Mouse (Mus musculus): ENCODE data around the gene Col15a1. TPM values are rescaled to one million over a fixed set of nuclear protein-coding genes. Genes with fewer than 3 reads are reported as not detected.

Col15a1 gene
- polyA plus RNA-seq, 1 experiment = 37.1 TPM

GRCm38 (mm10) chr4:47351386-47352049 lies 143.6 kb downstream of the Col15a1 start:
- peak; percentile 84 for DNase-seq
- H3K27ac ChIP-seq (ENCODE audit: control insufficient read depth, insufficient read depth, low read length) = no peak overlapping the region
- no peak overlapping the region for H3K4me3 ChIP-seq (ENCODE audit: control insufficient read depth, insufficient read depth, low read length)
- no peaks in the 10 kb centered on the region for H3K36me3 ChIP-seq (ENCODE audit: control insufficient read depth, insufficient read depth, low read length)
- TF ChIP-seq CTCF (IDR thresholded peaks at IDR 0.05; ENCODE audit: borderline replicate concordance, control insufficient read depth, extremely low read depth, insufficient read depth, low read length, poor library complexity) (no peak; the same call in 1 of the 2 replicates), POLR2A (IDR thresholded peaks at IDR 0.05; ENCODE audit: control insufficient read depth, extremely low read depth, insufficient read depth, low read length, poor library complexity) (no peak)
- H3K27me3 ChIP-seq (ENCODE audit: control insufficient read depth, insufficient read depth, low read length) = no peaks in the 10 kb centered on the region
- WGBS = 15% methylated on average over 9 of the region's 9 CpGs
- peaks cover 9% of the 10 kb centered on the region for H3K4me1 ChIP-seq (replicated peaks; ENCODE audit: control insufficient read depth, insufficient read depth, low read length)

GRCm38 (mm10) chr4:47352061-47352661 lies 144.2 kb downstream of the Col15a1 start:
- Histone ChIP-seq H3K4me3 (ENCODE audit: control insufficient read depth, insufficient read depth, low read length) (peak overlapping the region; percentile 71), H3K27me3 (ENCODE audit: control insufficient read depth, insufficient read depth, low read length) (no peaks in the 10 kb centered on the region), H3K36me3 (ENCODE audit: control insufficient read depth, insufficient read depth, low read length) (no peaks in the 10 kb centered on the region), H3K27ac (ENCODE audit: control insufficient read depth, insufficient read depth, low read length) (peak overlapping the region; percentile 9; the same call in 1 of the 2 replicates), H3K4me1 (replicated peaks; ENCODE audit: control insufficient read depth, insufficient read depth, low read length) (peaks cover 6% of the 10 kb centered on the region)
- no peak; the same call in 1 of the 2 replicates for TF ChIP-seq POLR2A (IDR thresholded peaks at IDR 0.05; ENCODE audit: control insufficient read depth, extremely low read depth, insufficient read depth, low read length, poor library complexity)
- no peak for TF ChIP-seq CTCF (IDR thresholded peaks at IDR 0.05; ENCODE audit: borderline replicate concordance, control insufficient read depth, extremely low read depth, insufficient read depth, low read length, poor library complexity)
- WGBS = 2% methylated on average over 32 of the region's 32 CpGs
- peak; percentile 58 for DNase-seq

- peak within 1 kb of the TSS; percentile 71 for H3K4me3 ChIP-seq (ENCODE audit: control insufficient read depth, insufficient read depth, low read length)
- DNase-seq = peak; percentile 99
- under 1% methylated on average over 64 of the region's 65 CpGs for WGBS
- peak within 1 kb of the TSS; percentile 9; the same call in 1 of the 2 replicates for H3K27ac ChIP-seq (ENCODE audit: control insufficient read depth, insufficient read depth, low read length)
- H3K27me3 ChIP-seq (ENCODE audit: control insufficient read depth, insufficient read depth, low read length) = no peaks in the 10 kb centered on the region
- TF ChIP-seq CTCF (IDR thresholded peaks at IDR 0.05; ENCODE audit: borderline replicate concordance, control insufficient read depth, extremely low read depth, insufficient read depth, low read length, poor library complexity) (no peak), POLR2A (IDR thresholded peaks at IDR 0.05; ENCODE audit: control insufficient read depth, extremely low read depth, insufficient read depth, low read length, poor library complexity) (peak; percentile 80)
- peaks cover 6% of the 10 kb centered on the region for H3K4me1 ChIP-seq (replicated peaks; ENCODE audit: control insufficient read depth, insufficient read depth, low read length)
- H3K36me3 ChIP-seq (ENCODE audit: control insufficient read depth, insufficient read depth, low read length) = no peaks in the 10 kb centered on the region
Measured at GRCm38 (mm10) chr4:47352803-47353388, 144.9 kb downstream of the Col15a1 start, which contains the start of gene Tgfbr1. Gene Tgfbr1, plus strand, starts transcription at chr4:47353222.

- H3K4me3 ChIP-seq (ENCODE audit: control insufficient read depth, insufficient read depth, low read length) = peak overlapping the region; percentile 57
- no peak for DNase-seq
Measured at GRCm38 (mm10) chr4:47353416-47354111, 145.6 kb downstream of the Col15a1 start.

DNA sequence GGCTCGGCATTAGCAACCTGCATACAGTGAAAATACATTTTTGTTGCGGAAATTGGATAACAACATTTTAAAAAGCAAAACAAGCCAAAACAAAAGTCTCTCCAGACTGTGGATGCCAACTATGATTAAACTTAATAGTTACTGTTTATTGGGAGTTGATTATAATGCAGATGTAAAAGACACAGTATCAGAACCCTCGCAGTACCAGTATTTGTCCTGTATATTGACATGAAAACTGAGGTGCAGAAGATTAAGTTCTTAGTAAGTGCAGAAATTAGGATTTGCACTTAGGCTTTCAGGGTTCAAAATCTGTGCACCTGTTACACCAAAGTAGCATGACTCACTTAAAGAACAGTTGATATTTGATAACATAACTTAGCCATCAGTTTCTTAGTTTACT lies 146.3 kb downstream of the Col15a1 start:
- H3K36me3 ChIP-seq (ENCODE audit: control insufficient read depth, insufficient read depth, low read length) = no peaks in the 10 kb centered on the region
- no peaks in the 10 kb centered on the region for H3K27me3 ChIP-seq (ENCODE audit: control insufficient read depth, insufficient read depth, low read length)
- no peak for DNase-seq
- H3K4me1 ChIP-seq (replicated peaks; ENCODE audit: control insufficient read depth, insufficient read depth, low read length) = peaks cover 6% of the 10 kb centered on the region
- 35% methylated on average over 3 of the region's 3 CpGs for WGBS
- H3K27ac ChIP-seq (ENCODE audit: control insufficient read depth, insufficient read depth, low read length) = no peak overlapping the region
- TF ChIP-seq POLR2A (IDR thresholded peaks at IDR 0.05; ENCODE audit: control insufficient read depth, extremely low read depth, insufficient read depth, low read length, poor library complexity) = no peak
- TF ChIP-seq CTCF (IDR thresholded peaks at IDR 0.05; ENCODE audit: borderline replicate concordance, control insufficient read depth, extremely low read depth, insufficient read depth, low read length, poor library complexity) = no peak
- no peak overlapping the region for H3K4me3 ChIP-seq (ENCODE audit: control insufficient read depth, insufficient read depth, low read length)

More at GRCm38 (mm10) chr4:47353416-47354111, 145.6 kb downstream of the Col15a1 start:
- WGBS = 1% methylated on average over 66 of the region's 73 CpGs
- Histone ChIP-seq H3K27me3 (ENCODE audit: control insufficient read depth, insufficient read depth, low read length) (no peaks in the 10 kb centered on the region), H3K36me3 (ENCODE audit: control insufficient read depth, insufficient read depth, low read length) (no peaks in the 10 kb centered on the region), H3K4me1 (replicated peaks; ENCODE audit: control insufficient read depth, insufficient read depth, low read length) (peaks cover 6% of the 10 kb centered on the region), H3K27ac (ENCODE audit: control insufficient read depth, insufficient read depth, low read length) (no peak overlapping the region)
- TF ChIP-seq CTCF (IDR thresholded peaks at IDR 0.05; ENCODE audit: borderline replicate concordance, control insufficient read depth, extremely low read depth, insufficient read depth, low read length, poor library complexity) (peak; percentile 10; the same call in 1 of the 2 replicates), POLR2A (IDR thresholded peaks at IDR 0.05; ENCODE audit: control insufficient read depth, extremely low read depth, insufficient read depth, low read length, poor library complexity) (no peak)

GRCm38 (mm10) chr4:47362662-47363061 lies 154.7 kb downstream of the Col15a1 start:
- Histone ChIP-seq H3K27me3 (ENCODE audit: control insufficient read depth, insufficient read depth, low read length) (no peaks in the 10 kb centered on the region), H3K36me3 (ENCODE audit: control insufficient read depth, insufficient read depth, low read length) (no peaks in the 10 kb centered on the region), H3K4me1 (replicated peaks; ENCODE audit: control insufficient read depth, insufficient read depth, low read length) (peaks cover under 1% of the 10 kb centered on the region; the same call in 1 of the 2 replicates), H3K27ac (ENCODE audit: control insufficient read depth, insufficient read depth, low read length) (no peak overlapping the region), H3K4me3 (ENCODE audit: control insufficient read depth, insufficient read depth, low read length) (no peak overlapping the region)
- no peak for DNase-seq
- TF ChIP-seq CTCF (IDR thresholded peaks at IDR 0.05; ENCODE audit: borderline replicate concordance, control insufficient read depth, extremely low read depth, insufficient read depth, low read length, poor library complexity) = no peak
- no peak for TF ChIP-seq POLR2A (IDR thresholded peaks at IDR 0.05; ENCODE audit: control insufficient read depth, extremely low read depth, insufficient read depth, low read length, poor library complexity)
- 91% methylated on average over 2 of the region's 2 CpGs for WGBS

Other genes with a start within 250 kb of the Col15a1 start
- gene Gabbr2, start 216.3 kb upstream of the Col15a1 start, polyA plus RNA-seq (2012; rRNA removed) = 0.19 and 0.20 TPM in 2 replicates
- gene Anks6, start 150.7 kb upstream of the Col15a1 start, polyA plus RNA-seq (2012; rRNA removed) = 2.0 and 2.5 TPM in 2 replicates
- 34.9 and 39.6 TPM in 2 replicates for gene Galnt12, start 116.3 kb upstream of the Col15a1 start, polyA plus RNA-seq (2012; rRNA removed)
- gene Tgfbr1, start 145.1 kb downstream of the Col15a1 start, polyA plus RNA-seq (2012; rRNA removed) = 13.2 and 17.8 TPM in 2 replicates